Mouse (Mus musculus) gastrocnemius, postnatal 36 days (tissue): ENCODE results near the gene Tnfsfm13. TPM values are rescaled to one million over a fixed set of nuclear protein-coding genes. Genes with fewer than 3 reads are reported as not detected.
"Not testable (repeated sequence)": the region's sequence is repeated elsewhere in the genome, so short reads cannot be mapped to it uniquely, and the experiment has no call there.

Experiments
- DNase-seq, 2 experiments: peaks; one replicate each; pipeline ENCODE4 v3.0.0; 2022
- intact Hi-C: fragments of 180-260 bp; cut with DNase I; formaldehyde crosslinking; loops from one replicate; pipeline ENCODE4 v1.15.1; 2025
- total RNA-seq, 2 experiments: library from RNA; stranded (reverse); gene quantifications; 2 replicates each; pipeline ENCODE4 v1.2.3; 2021

Tnfsfm13 gene
- total RNA-seq, 2 experiments from 2014 or later: 1.3 to 1.5 TPM

DNA sequence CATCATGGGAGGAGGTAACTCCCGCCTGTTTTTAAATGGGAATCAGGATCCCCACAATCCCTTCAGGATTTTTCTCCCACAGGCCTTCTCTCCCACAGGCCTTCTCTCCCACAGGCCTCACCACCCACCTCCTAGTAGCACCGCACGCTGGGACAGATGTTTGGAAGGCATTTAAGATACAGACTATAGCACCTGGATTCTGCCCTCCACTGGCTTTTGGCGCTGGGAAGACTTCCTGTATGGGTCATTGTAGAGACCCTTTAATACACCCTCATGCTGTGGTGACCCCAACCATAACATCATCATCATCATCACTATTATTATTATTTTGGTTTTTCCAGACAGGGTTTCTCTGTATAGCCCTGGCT lies 11.6 kb upstream of the Tnfsfm13 start:
- intact Hi-C loops: loop anchor here (5.0 kb wide), 1 partner anchor 45 kb away; no protein-coding TSS in a partner anchor
- no peak for DNase-seq

DNA sequence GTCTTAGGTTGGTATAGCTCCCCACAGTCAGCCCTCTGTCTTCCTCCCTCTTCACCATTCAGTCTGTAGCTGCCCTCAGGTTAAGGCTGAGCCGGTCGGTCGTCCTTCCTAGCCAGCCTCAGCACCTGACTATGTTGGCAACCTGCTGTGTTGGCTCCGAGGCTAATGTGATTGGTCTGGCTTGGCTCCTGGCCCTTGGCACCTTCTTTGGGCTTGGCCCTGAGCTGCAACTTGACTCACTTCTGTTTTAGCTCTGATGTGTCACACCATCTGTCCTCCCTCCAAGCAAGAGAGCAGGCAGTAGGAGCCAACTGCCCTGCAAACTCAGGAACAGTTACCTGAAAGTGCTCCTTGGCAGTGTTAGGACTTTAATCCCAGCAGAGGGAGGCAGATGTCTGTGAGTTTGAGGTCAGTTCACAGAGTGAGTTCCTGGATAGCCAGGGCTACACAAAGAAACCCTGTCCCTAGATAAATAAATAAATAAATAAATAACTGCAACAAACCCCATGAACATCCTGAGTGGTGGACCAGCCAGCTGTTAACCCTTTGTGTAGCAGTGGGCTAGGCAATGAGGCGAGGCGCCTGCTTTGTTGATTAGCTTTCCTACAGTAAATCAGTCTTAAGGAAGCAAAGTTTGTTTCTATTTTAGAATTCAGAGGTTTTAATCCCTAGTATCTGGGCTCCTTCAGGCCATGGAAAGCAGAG lies 11.0 kb upstream of the Tnfsfm13 start:
- DNase-seq: peak; percentile 79 to 81
- intact Hi-C loops: loop anchor here (5.0 kb wide), 1 partner anchor 45 kb away; no protein-coding TSS in a partner anchor

DNA sequence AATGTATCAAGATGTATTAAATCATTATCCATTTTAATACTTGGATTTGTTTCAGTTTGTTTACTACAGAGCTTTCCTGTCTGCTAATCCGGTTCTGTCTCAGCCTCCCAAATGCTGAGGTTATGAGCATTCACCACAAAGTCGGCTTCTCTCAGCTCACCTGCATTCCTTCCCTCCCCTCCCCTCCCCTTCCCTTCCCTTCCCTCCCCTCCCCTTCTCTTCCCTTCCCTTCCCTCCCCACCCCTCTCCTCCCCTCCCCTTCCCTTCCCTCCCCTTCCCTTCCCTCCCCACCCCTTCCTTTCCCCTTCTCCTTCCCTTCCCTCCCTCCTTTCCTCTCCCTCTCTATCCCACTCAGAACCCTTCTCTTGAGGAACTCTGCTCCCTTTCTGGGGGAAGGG lies 8.7 kb upstream of the Tnfsfm13 start:
- no peak for DNase-seq
- intact Hi-C loops: loop anchor here (5.0 kb wide), 1 partner anchor 48 kb away; no protein-coding TSS in a partner anchor

GRCm38 (mm10) chr11:69703814-69704612 lies 8.1 kb upstream of the Tnfsfm13 start:
- intact Hi-C loops: no loop called here
- no peak for DNase-seq

- DNase-seq, intact Hi-C loops: not testable (repeated sequence)
Measured at GRCm38 (mm10) chr11:69703381-69703780, 7.5 kb upstream of the Tnfsfm13 start.

GRCm38 (mm10) chr11:69702886-69703285 lies 7.0 kb upstream of the Tnfsfm13 start:
- DNase-seq: not testable (repeated sequence)

DNA sequence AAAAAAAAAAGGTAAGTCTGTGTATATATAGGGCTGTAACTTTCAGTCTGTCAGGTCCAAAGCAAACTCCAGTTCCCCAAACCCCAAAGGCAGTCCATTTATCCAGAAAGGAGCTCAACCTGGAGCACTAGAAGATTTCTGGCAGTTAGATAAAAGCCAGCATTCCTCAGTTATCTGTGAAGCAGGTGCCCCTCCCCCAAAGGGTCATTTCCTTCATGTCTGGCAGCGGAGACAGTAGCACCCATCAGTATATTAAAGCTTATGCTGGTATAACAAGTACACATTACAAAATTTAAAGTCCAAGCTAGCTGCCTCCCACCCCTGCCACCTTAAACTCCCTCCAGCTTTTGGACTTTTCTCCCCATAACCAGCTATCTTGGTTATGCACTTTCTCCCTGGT lies 3.7 kb upstream of the Tnfsfm13 start:
- no peak for DNase-seq
- intact Hi-C loops: no loop called here

More at GRCm38 (mm10) chr11:69702886-69703285, 7.0 kb upstream of the Tnfsfm13 start:
- intact Hi-C loops: not testable (repeated sequence)

GRCm38 (mm10) chr11:69698574-69698973 lies 2.7 kb upstream of the Tnfsfm13 start:
- DNase-seq: no peak
- intact Hi-C loops: no loop called here

- intact Hi-C loops: no loop called here
- DNase-seq: no peak
Measured at GRCm38 (mm10) chr11:69697396-69697795, 1.5 kb upstream of the Tnfsfm13 start.

- no peak for DNase-seq
- intact Hi-C loops: no loop called here
Measured at GRCm38 (mm10) chr11:69695046-69695360, 895 bp downstream of the Tnfsfm13 start.

DNA sequence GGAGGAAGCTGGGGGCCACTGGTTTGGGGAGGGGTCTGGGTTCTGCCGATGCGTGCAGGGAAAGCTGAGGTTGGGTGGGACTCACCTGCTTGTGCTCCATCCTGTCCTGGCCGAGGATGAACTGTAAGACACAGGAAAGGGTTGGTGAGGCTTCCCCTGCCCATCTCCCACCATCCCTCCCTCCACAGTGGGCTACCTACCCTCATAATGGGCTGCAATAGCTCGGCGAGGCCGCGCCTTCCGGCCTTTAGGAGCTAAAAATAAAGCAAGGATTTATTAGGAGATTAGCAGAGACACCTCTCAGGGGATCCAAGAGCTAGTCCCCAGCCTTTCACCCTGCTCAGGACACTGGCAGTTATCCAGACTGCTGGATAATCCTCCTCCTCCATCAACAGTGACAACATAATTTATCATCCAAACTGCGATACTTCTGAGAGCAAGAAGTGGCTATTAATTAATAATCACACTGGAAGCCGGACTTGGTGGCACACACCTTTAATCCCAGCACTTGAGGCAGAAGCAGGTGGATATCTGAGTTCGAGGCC lies 2.4 kb downstream of the Tnfsfm13 start:
- intact Hi-C loops: no loop called here
- no peak for DNase-seq

- intact Hi-C loops: no loop called here
- no peak for DNase-seq
Measured at GRCm38 (mm10) chr11:69692863-69693262, 3.0 kb downstream of the Tnfsfm13 start.

GRCm38 (mm10) chr11:69692196-69692811 lies 3.6 kb downstream of the Tnfsfm13 start:
- intact Hi-C loops: no loop called here
- DNase-seq: no peak

DNA sequence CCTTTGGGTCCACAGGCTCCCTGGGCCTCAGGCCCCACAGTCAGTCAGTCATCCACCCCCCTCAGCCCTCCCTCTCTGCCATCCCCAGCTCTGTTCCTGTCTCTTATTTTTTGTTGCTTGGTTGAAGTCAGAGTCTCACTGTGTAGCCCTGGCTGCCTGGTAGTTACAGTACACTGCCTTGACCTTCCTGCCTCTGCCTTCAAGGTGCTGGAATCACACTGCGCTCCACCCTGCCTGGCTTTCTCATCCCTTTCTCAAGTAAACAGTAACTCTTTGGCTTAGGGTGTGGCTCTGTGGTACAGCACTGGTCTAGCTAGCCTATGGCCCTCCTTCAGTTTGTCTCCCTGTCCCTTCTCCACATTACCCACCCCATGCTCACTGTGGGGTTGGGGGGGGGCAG lies 6.0 kb downstream of the Tnfsfm13 start:
- DNase-seq: no peak
- intact Hi-C loops: no loop called here

DNA sequence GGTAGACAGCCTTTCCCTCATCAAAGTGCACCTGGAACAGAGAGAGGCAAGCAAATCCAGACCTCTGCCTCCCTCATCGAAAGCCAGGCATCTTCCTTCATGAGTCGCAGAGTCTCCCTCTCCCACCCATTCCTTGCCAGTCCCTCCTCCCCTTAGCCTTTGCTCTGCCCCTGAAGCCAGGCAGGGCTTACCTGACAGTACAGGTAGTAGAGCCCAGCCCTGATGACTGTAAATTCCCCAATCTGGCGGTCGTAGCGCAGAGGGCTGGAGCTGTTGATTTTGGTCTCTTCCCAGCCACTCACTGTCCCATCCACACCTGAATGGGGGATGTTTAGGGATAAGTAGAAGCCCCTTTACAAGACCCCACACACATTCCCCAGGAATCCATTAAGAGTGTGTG lies 8.8 kb downstream of the Tnfsfm13 start:
- DNase-seq: no peak
- intact Hi-C loops: no loop called here

GRCm38 (mm10) chr11:69686377-69686776 lies 9.5 kb downstream of the Tnfsfm13 start:
- DNase-seq: peak; percentile 88 to 92
- intact Hi-C loops: no loop called here

GRCm38 (mm10) chr11:69685526-69686148 lies 10.3 kb downstream of the Tnfsfm13 start, which contains the start of gene Tnfsf13:
Gene Tnfsf13, minus strand, starts transcription at chr11:69685784.
- intact Hi-C loops: no loop called here
- DNase-seq: peak; percentile 76 to 80

- intact Hi-C loops: loop anchor here (5.0 kb wide), 1 partner anchor 32 kb away; no protein-coding TSS in a partner anchor
- DNase-seq: no peak
Measured at GRCm38 (mm10) chr11:69684936-69685335, 11.0 kb downstream of the Tnfsfm13 start.

GRCm38 (mm10) chr11:69684128-69684745 lies 11.7 kb downstream of the Tnfsfm13 start:
- intact Hi-C loops: loop anchor here (5.0 kb wide), 1 partner anchor 33 kb away; no protein-coding TSS in a partner anchor
- no peak for DNase-seq

GRCm38 (mm10) chr11:69683576-69683975 lies 12.3 kb downstream of the Tnfsfm13 start:
- no peak for DNase-seq
- intact Hi-C loops: loop anchor here (2.0 to 5.0 kb wide), 3 partner anchors 34 to 561 kb away; partner anchors contain the start of gene 9130213A22Rik
